9 mouse cellular contexts compared by ENCODE assay signal in the genomic region with DNA sequence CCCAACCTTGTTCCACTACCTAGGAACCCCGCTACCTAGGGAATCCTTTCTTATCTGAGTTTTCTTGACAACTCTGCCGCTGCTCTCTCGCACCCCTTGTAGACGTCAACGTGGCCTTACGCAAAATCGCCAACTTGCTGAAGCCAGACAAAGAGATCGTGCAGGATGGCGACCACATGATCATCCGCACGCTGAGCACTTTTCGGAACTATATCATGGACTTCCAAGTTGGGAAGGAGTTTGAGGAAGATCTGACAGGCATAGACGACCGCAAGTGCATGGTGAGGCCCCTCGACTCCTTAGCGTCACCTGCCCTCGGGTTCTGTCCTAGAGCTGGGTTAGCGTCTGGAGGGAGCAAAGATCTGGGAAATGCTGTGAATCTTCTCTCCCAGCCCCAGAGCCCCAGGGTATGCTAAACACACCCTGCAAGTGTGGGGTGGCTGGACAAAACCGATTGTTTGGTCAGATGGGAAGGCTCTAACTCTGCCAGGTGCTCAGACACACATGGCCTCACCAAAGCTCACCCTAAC. TPM values are rescaled to one million over a fixed set of nuclear protein-coding genes. Genes with fewer than 3 reads are reported as not detected.
DNase-seq lines count a peak whose midpoint lies in the region; ATAC-seq and TF ChIP-seq lines count a peak whose summit lies in the region.
"Had no signal": no experiment of that assay in that cellular context is flagged by ENCODE, and none has a peak within 500 bp of the region (broad histone marks: within the 10 kb centered on the region; RNA-seq: fewer than 3 reads in every experiment).

No protein-coding gene starts in this region.

- no peaks in the 10 kb centered on the region for H3K9me3 ChIP-seq in ES-E14 (ENCODE audit: control insufficient read depth, insufficient read depth, low read depth, low read length)
- H3K9me3 ChIP-seq in hindbrain, embryonic 12.5 days (replicated peaks), result no peaks in the 10 kb centered on the region
- H3K9me3 ChIP-seq in midbrain, embryonic 11.5 days (ENCODE audit: control insufficient read depth, low read length), result no peaks in the 10 kb centered on the region

- H3K79me2 ChIP-seq in heart, adult 2 months (replicated peaks; ENCODE audit: control insufficient read depth, insufficient read depth, low read length), result no peaks in the 10 kb centered on the region

- H3K4me2 ChIP-seq in hindbrain, embryonic 12.5 days (replicated peaks), result peak overlapping the region; percentile 80
- peak overlapping the region; percentile 77 for H3K4me2 ChIP-seq in midbrain, embryonic 11.5 days

- H3K27ac ChIP-seq in heart, adult 2 months, result peak overlapping the region; percentile 6
- H3K27ac ChIP-seq in ES-E14 (ENCODE audit: insufficient read depth, low read depth, low read length, poor library complexity, severe bottlenecking), result no peak overlapping the region
- H3K27ac ChIP-seq in hindbrain, embryonic 12.5 days, result no peak overlapping the region
- H3K27ac ChIP-seq in midbrain, embryonic 11.5 days (ENCODE audit: low read depth, low read length), result no peak overlapping the region

- no peaks in the 10 kb centered on the region for H3K36me3 ChIP-seq in heart, adult 2 months (ENCODE audit: control insufficient read depth, insufficient read depth, low read length)
- H3K36me3 ChIP-seq in ES-E14 (ENCODE audit: control insufficient read depth, insufficient read depth, low read length, poor library complexity, severe bottlenecking), result no peaks in the 10 kb centered on the region
- no peaks in the 10 kb centered on the region for H3K36me3 ChIP-seq in hindbrain, embryonic 12.5 days
- H3K36me3 ChIP-seq in midbrain, embryonic 11.5 days (ENCODE audit: control insufficient read depth, insufficient read depth, low read length), result no peaks in the 10 kb centered on the region

- H3K4me1 ChIP-seq in heart, adult 2 months (ENCODE audit: control insufficient read depth, insufficient read depth, low read length), result peaks cover 10% of the 10 kb centered on the region
- peaks cover 1 to 21% of the 10 kb centered on the region in 2 experiments; a peak in 2 of 4 replicates for H3K4me1 ChIP-seq in ES-E14 (ENCODE audit: control insufficient read depth in 2 of 2, insufficient read depth in 2 of 2, low read length in 2 of 2, poor library complexity in 1 of 2)
- peaks cover 41% of the 10 kb centered on the region for H3K4me1 ChIP-seq in hindbrain, embryonic 12.5 days
- H3K4me1 ChIP-seq in midbrain, embryonic 11.5 days (ENCODE audit: control insufficient read depth, insufficient read depth, low read length), result peaks cover 10% of the 10 kb centered on the region; the same call in 1 of the 2 replicates

- no peak for ATAC-seq in hindbrain, embryonic 12.5 days (ENCODE audit: low FRiP score)
- ATAC-seq in midbrain, embryonic 11.5 days (ENCODE audit: low FRiP score), result no peak
- ATAC-seq in CD4-positive, CD25-positive, alpha-beta regulatory T cell, adult 4 months, result no peak

- intact Hi-C loops in heart, adult 2 months (cut with DNase I), result no loop called here

- TF ChIP-seq POLR2A in heart, adult 2 months (IDR thresholded peaks at IDR 0.05; ENCODE audit: insufficient read depth, low read depth, low read length), result no peak

- H3K27me3 ChIP-seq in heart, adult 2 months (ENCODE audit: control insufficient read depth, insufficient read depth, low read length), result no peaks in the 10 kb centered on the region; the same call in 1 of the 2 replicates
- peaks cover 41% of the 10 kb centered on the region for H3K27me3 ChIP-seq in hindbrain, embryonic 12.5 days
- H3K27me3 ChIP-seq in midbrain, embryonic 11.5 days (ENCODE audit: control insufficient read depth, insufficient read depth, low read length), result no peaks in the 10 kb centered on the region; the same call in 1 of the 2 replicates

- WGBS in heart, adult 2 months, result 34% methylated on average over 19 of the region's 19 CpGs
- 6% methylated on average over 19 of the region's 19 CpGs for WGBS in hindbrain, embryonic 12.5 days
- WGBS in midbrain, embryonic 11.5 days, result 6% methylated on average over 19 of the region's 19 CpGs

- in situ Hi-C loops in ES-E14 (cut with MboI; ENCODE audit: low sequenced_read_pairs in 2 of 2, unreplicated experiment in 2 of 2), result loop anchor here in 1 of 2 experiments (10.0 kb wide), 1 partner anchor 109 kb away; no protein-coding TSS in a partner anchor

- peak overlapping the region; percentile 12; the same call in 1 of the 2 replicates for H3K9ac ChIP-seq in heart, adult 2 months (ENCODE audit: low read depth, low read length)
- no peak overlapping the region for H3K9ac ChIP-seq in ES-E14 (ENCODE audit: insufficient read depth, low read depth, low read length, poor library complexity, severe bottlenecking)
- H3K9ac ChIP-seq in hindbrain, embryonic 12.5 days, result peak overlapping the region; percentile 59
- peak overlapping the region; percentile 24; the same call in 1 of the 2 replicates for H3K9ac ChIP-seq in midbrain, embryonic 11.5 days (ENCODE audit: low read length)

- TF ChIP-seq EP300 in heart, adult 2 months (IDR thresholded peaks at IDR 0.05; ENCODE audit: insufficient read depth, low read depth, low read length), result no peak

- no peak for TF ChIP-seq CTCF in heart, adult 2 months (IDR thresholded peaks at IDR 0.05)

- H3K4me3 ChIP-seq in heart, adult 2 months, result peak overlapping the region; percentile 52
- H3K4me3 ChIP-seq in ES-E14 (ENCODE audit: insufficient read depth in 1 of 2, low read depth in 1 of 2, low read length in 2 of 2, poor library complexity in 1 of 2, severe bottlenecking in 1 of 2), result peak overlapping the region; percentile 66 to 70; a peak in 3 of 4 replicates
- peak overlapping the region; percentile 49 for H3K4me3 ChIP-seq in hindbrain, embryonic 12.5 days
- H3K4me3 ChIP-seq in midbrain, embryonic 11.5 days (ENCODE audit: low read depth, low read length), result peak overlapping the region; percentile 49

- DNase-seq in heart, adult 2 months, result peak in 1 of 2 experiments; percentile 25
- no peak for DNase-seq in heart, adult 18-20 months
- DNase-seq in ES-E14 (ENCODE audit: low read depth, low spot score), result no peak
- DNase-seq in midbrain, embryonic 11.5 days (ENCODE audit: low spot score, missing footprints), result peak; percentile 90
- DNase-seq in urinary bladder, postnatal 4 days (ENCODE audit: low spot score in 2 of 2), result no peak
- no peak for DNase-seq in thymus, postnatal 14 days
- DNase-seq: cerebellum, adult 8-10 months had no signal

TF ChIP-seq in ES-E14, 5 proteins besides CTCF, POLR2A, EP300 and RAD21:
- TF ChIP-seq ZC3H11A (IDR thresholded peaks at IDR 0.05; ENCODE audit: borderline replicate concordance, low read depth, low read length) (no peak), CHD2 (IDR thresholded peaks at IDR 0.05; ENCODE audit: low read depth, low read length) (no peak), MAFK (IDR thresholded peaks at IDR 0.05; ENCODE audit: insufficient read depth, low read depth, low read length) (no peak), ZNF384 (IDR thresholded peaks at IDR 0.05; ENCODE audit: low read depth, low read length) (no peak), HCFC1 (IDR thresholded peaks at IDR 0.05; ENCODE audit: borderline replicate concordance, insufficient read depth, low read length) (no peak)

RNA-seq across cellular contexts. Expression of gene Rbp1, which starts 2.7 kb away (rescaled TPM):
- 1 to 10 TPM; 7.4 to 7.9 TPM for total RNA-seq in heart, adult 2 months (2021)
- polyA plus RNA-seq in heart, adult 2 months (2012; rRNA removed), result 6.3 and 11.5 TPM in 2 replicates
- total RNA-seq in heart, adult 18-20 months (2021), result 1 to 10 TPM; 6.7 to 7.7 TPM
- 7.0 and 11.5 TPM in 2 replicates for total RNA-seq in ES-E14 (2012; rRNA removed)
- polyA plus RNA-seq in hindbrain, embryonic 12.5 days (2016; fragmentation: Nextera tagmentation; extraction: Ambion mirVana), result 53.2 and 57.8 TPM in 2 replicates
- 26.0 and 27.5 TPM in 2 replicates for polyA plus RNA-seq in midbrain, embryonic 11.5 days (2014; fragmentation: Nextera tagmentation; extraction: Ambion mirVana)
- polyA plus RNA-seq in CD4-positive, CD25-positive, alpha-beta regulatory T cell, adult 4 months (2017; shearing (Covaris generic)), result under 1 TPM in 1 of 2 experiments, not detected in 1; 0.29 TPM
